Mouse (Mus musculus): Measurements from ENCODE around the gene Aprt.

DNA sequence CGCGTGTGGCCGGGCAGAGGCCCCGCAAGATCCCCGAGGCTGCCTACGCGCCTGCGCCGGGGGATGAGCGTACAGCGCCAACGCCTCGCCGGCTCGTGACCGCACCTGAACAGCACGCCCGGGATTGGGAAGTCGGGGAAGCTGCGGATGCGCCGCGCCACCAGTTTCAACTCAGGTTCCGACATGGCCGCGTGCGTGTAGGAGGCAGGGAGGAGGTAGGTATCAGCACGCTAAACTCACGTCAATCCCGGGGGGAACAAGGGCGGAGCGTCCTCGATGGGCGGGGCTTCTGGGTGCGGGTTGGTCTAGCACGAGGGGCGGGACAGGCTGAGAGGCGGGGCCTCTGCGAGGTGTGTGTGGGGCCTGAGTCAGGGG, at the start of gene Aprt:
- TF ChIP-seq CTCF (conservative IDR thresholded peaks at IDR 0.05; ENCODE audit: low read length), result no peak
- no peak for TF ChIP-seq NANOG (IDR thresholded peaks at IDR 0.05; ENCODE audit: borderline replicate concordance, low read length)
